In the genomic region with DNA sequence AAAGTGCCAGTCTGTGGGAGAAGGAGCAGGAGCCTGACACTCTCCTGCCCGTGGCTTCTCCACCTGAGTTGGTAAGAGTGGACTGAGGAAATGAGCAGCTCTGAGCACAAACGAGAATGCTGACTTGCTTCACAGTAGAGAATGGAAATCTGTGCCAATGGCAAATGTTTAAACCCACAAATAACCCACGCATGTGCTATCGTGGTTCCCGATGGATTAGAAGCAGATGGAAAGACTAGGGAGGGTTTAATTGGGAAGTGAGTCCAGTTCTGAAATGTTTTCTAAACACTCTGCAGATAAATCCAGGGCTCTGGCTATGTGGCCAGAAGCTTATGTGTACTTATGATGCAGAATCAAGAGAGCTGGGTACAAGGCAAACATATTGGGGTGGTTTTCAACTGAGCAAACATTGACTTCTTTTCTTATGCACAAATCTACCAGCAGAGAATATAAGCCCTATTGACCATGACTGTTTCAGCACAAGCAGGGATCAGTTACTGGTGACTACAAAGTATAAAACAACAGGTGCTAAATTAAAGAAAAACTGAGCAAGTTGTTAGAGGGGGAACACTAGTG, we compare ENCODE assay signal across 22 mouse cellular contexts. TPM values are rescaled to one million over a fixed set of nuclear protein-coding genes. Genes with fewer than 3 reads are reported as not detected.
DNase-seq lines count a peak whose midpoint lies in the region; ATAC-seq and TF ChIP-seq lines count a peak whose summit lies in the region.
"Had no signal": no experiment of that assay in that cellular context is flagged by ENCODE, and none has a peak within 500 bp of the region (broad histone marks: within the 10 kb centered on the region; RNA-seq: fewer than 3 reads in every experiment).

No protein-coding gene starts in this region.

- no peak overlapping the region for H3K4me3 ChIP-seq in forebrain, postnatal 0 days (ENCODE audit: low read depth, low read length)
- no peak overlapping the region for H3K4me3 ChIP-seq in forebrain, embryonic 11.5 days (ENCODE audit: low read depth, low read length)
- H3K4me3 ChIP-seq in liver, embryonic 11.5 days (ENCODE audit: low read depth, low read length): no peak overlapping the region
- no peak overlapping the region for H3K4me3 ChIP-seq in midbrain, embryonic 10.5 days
- H3K4me3 ChIP-seq: gastrocnemius, adult 2 months; hindbrain, embryonic 15.5 days; megakaryocyte, embryonic 14.5 days; midbrain, embryonic 15.5 days; neural tube, embryonic 13.5 days had no signal

- no peaks in the 10 kb centered on the region for H3K36me3 ChIP-seq in forebrain, postnatal 0 days (ENCODE audit: insufficient read depth)
- no peaks in the 10 kb centered on the region for H3K36me3 ChIP-seq in forebrain, embryonic 11.5 days (ENCODE audit: control insufficient read depth, insufficient read depth, low read length)
- H3K36me3 ChIP-seq in liver, embryonic 11.5 days (ENCODE audit: control insufficient read depth, insufficient read depth, low read length): no peaks in the 10 kb centered on the region
- no peaks in the 10 kb centered on the region for H3K36me3 ChIP-seq in midbrain, embryonic 10.5 days
- H3K36me3 ChIP-seq: hindbrain, embryonic 15.5 days; midbrain, embryonic 15.5 days; neural tube, embryonic 13.5 days had no signal

- H3K4me2 ChIP-seq in forebrain, postnatal 0 days (ENCODE audit: low read depth): no peak overlapping the region
- H3K4me2 ChIP-seq in forebrain, embryonic 11.5 days (ENCODE audit: low read depth, low read length, severe bottlenecking): no peak overlapping the region
- H3K4me2 ChIP-seq in liver, embryonic 11.5 days: no peak overlapping the region
- H3K4me2 ChIP-seq: heart, embryonic 11.5 days; hindbrain, embryonic 15.5 days; lung, embryonic 14.5 days; midbrain, embryonic 15.5 days; neural tube, embryonic 13.5 days had no signal

- no peak overlapping the region for H3K27ac ChIP-seq in forebrain, postnatal 0 days (ENCODE audit: low read depth, low read length)
- no peak overlapping the region for H3K27ac ChIP-seq in forebrain, embryonic 11.5 days (ENCODE audit: low read depth, low read length)
- H3K27ac ChIP-seq in liver, embryonic 11.5 days (ENCODE audit: low read depth, low read length): no peak overlapping the region
- H3K27ac ChIP-seq in midbrain, embryonic 10.5 days (replicated peaks): no peak overlapping the region
- H3K27ac ChIP-seq: gastrocnemius, adult 2 months; hindbrain, embryonic 15.5 days; kidney, postnatal 0 days; liver, embryonic 14.5 days; midbrain, embryonic 15.5 days; neural tube, embryonic 13.5 days had no signal

- no peaks in the 10 kb centered on the region for H3K4me1 ChIP-seq in forebrain, postnatal 0 days (ENCODE audit: insufficient read depth)
- no peaks in the 10 kb centered on the region for H3K4me1 ChIP-seq in forebrain, embryonic 11.5 days (replicated peaks; ENCODE audit: control insufficient read depth, insufficient read depth, low read length)
- no peaks in the 10 kb centered on the region for H3K4me1 ChIP-seq in liver, embryonic 11.5 days (replicated peaks; ENCODE audit: control insufficient read depth, insufficient read depth, low read length)
- no peaks in the 10 kb centered on the region for H3K4me1 ChIP-seq in midbrain, embryonic 10.5 days
- H3K4me1 ChIP-seq: hindbrain, embryonic 15.5 days; midbrain, embryonic 15.5 days; neural tube, embryonic 13.5 days had no signal

- H3K9me3 ChIP-seq in forebrain, postnatal 0 days (ENCODE audit: low read length): no peaks in the 10 kb centered on the region; the same call in 1 of the 2 replicates
- H3K9me3 ChIP-seq in forebrain, embryonic 11.5 days (ENCODE audit: control insufficient read depth, low read length): no peaks in the 10 kb centered on the region; the same call in 1 of the 2 replicates
- H3K9me3 ChIP-seq in liver, embryonic 11.5 days (ENCODE audit: control insufficient read depth, low read length): no peaks in the 10 kb centered on the region
- peaks cover 7% of the 10 kb centered on the region; the same call in 1 of the 2 replicates for H3K9me3 ChIP-seq in midbrain, embryonic 10.5 days (replicated peaks)
- H3K9me3 ChIP-seq: hindbrain, embryonic 15.5 days; midbrain, embryonic 15.5 days had no signal

- no peak overlapping the region for H3K9ac ChIP-seq in forebrain, postnatal 0 days
- H3K9ac ChIP-seq in forebrain, embryonic 11.5 days (ENCODE audit: low read length): no peak overlapping the region
- no peak overlapping the region for H3K9ac ChIP-seq in liver, embryonic 11.5 days (ENCODE audit: low read depth, low read length)
- H3K9ac ChIP-seq: hindbrain, embryonic 15.5 days; liver, embryonic 14.5 days; lung, embryonic 14.5 days; midbrain, embryonic 15.5 days; neural tube, embryonic 13.5 days had no signal

- WGBS in forebrain, postnatal 0 days: 61% methylated on average over 5 of the region's 5 CpGs
- 85% methylated on average over 5 of the region's 5 CpGs for WGBS in forebrain, embryonic 11.5 days
- 76% methylated on average over 5 of the region's 5 CpGs for WGBS in liver, embryonic 11.5 days
- 83% methylated on average over 5 of the region's 5 CpGs for WGBS in midbrain, embryonic 10.5 days

- no peaks in the 10 kb centered on the region for H3K27me3 ChIP-seq in forebrain, postnatal 0 days (ENCODE audit: insufficient read depth, low read length)
- H3K27me3 ChIP-seq in forebrain, embryonic 11.5 days (ENCODE audit: control insufficient read depth, insufficient read depth, low read length): no peaks in the 10 kb centered on the region
- H3K27me3 ChIP-seq in liver, embryonic 11.5 days (replicated peaks; ENCODE audit: control insufficient read depth, insufficient read depth, low read length): no peaks in the 10 kb centered on the region
- no peaks in the 10 kb centered on the region for H3K27me3 ChIP-seq in midbrain, embryonic 10.5 days (ENCODE audit: low read depth, poor library complexity, severe bottlenecking)
- H3K27me3 ChIP-seq: hindbrain, embryonic 15.5 days; midbrain, embryonic 15.5 days; neural tube, embryonic 13.5 days had no signal

- TF ChIP-seq CTCF in forebrain, postnatal 0 days (IDR thresholded peaks at IDR 0.05; ENCODE audit: low read depth): no peak

- peak; percentile 11 for DNase-seq in forebrain, postnatal 0 days
- DNase-seq in forebrain, embryonic 11.5 days (ENCODE audit: low spot score): no peak
- peak; percentile 10 for DNase-seq in right cerebral cortex, postnatal 25 days
- no peak for DNase-seq in right cerebral cortex, postnatal 4 days
- DNase-seq in layer of hippocampus, postnatal 36 days: peak; percentile 36 to 45
- no peak for DNase-seq in spleen, adult 18-20 months
- DNase-seq in liver, embryonic 11.5 days (ENCODE audit: low spot score): no peak
- no peak for DNase-seq in midbrain, embryonic 10.5 days (ENCODE audit: low spot score)
- DNase-seq: adrenal gland, postnatal 10 days; cerebellum, adult 9-10 months; gastrocnemius, adult 2 months; kidney, adult 2 months; lung, embryonic 14.5 days; retina, postnatal 1 day had no signal

- ATAC-seq in forebrain, postnatal 0 days: no peak
- ATAC-seq in forebrain, embryonic 11.5 days (replicated peaks; ENCODE audit: low FRiP score): no peak
- ATAC-seq in liver, embryonic 11.5 days (replicated peaks; ENCODE audit: low FRiP score): no peak
- ATAC-seq: forebrain, embryonic 16.5 days; midbrain, embryonic 15.5 days had no signal

RNA-seq across cellular contexts. Expression of a gene that starts 57.9 kb away (rescaled TPM):
- total RNA-seq in forebrain, postnatal 0 days (2014; rRNA removed): 32.0 and 43.7 TPM in 2 replicates
- 16.3 and 17.0 TPM in 2 replicates for polyA plus RNA-seq in forebrain, postnatal 0 days (2015; fragmentation: Nextera tagmentation; extraction: Ambion mirVana)
- 35.7 and 38.6 TPM in 2 replicates for polyA plus RNA-seq in forebrain, embryonic 11.5 days (2014; fragmentation: Nextera tagmentation; extraction: Ambion mirVana)
- 10 to 100 TPM; 26.3 to 33.5 TPM for total RNA-seq in layer of hippocampus, postnatal 36 days (2021)
- polyA plus RNA-seq in liver, embryonic 11.5 days (2014; fragmentation: Nextera tagmentation; extraction: Ambion mirVana): 16.2 and 16.6 TPM in 2 replicates
- polyA plus RNA-seq in midbrain, embryonic 10.5 days (2016; fragmentation: Nextera tagmentation; extraction: Ambion mirVana): 24.8 and 33.9 TPM in 2 replicates

Comparison
In these comparisons a context has a peak if more than half of its experiments do, and no peak if none do; other contexts are left out.
1. DNase-seq: peak in forebrain, postnatal 0 days (single experiment), right cerebral cortex, postnatal 25 days (single experiment) and layer of hippocampus, postnatal 36 days (2 of 2); none in forebrain, embryonic 11.5 days (single experiment), right cerebral cortex, postnatal 4 days (single experiment), spleen, adult 18-20 months (0 of 2), liver, embryonic 11.5 days (single experiment) and midbrain, embryonic 10.5 days (single experiment).